7 mouse cellular contexts compared by ENCODE assay signal in genomic region chr12:86911482-86911931, GRCm38 (mm10). TPM values are rescaled to one million over a fixed set of nuclear protein-coding genes. Genes with fewer than 3 reads are reported as not detected.
DNase-seq lines count a peak whose midpoint lies in the region; ATAC-seq and TF ChIP-seq lines count a peak whose summit lies in the region.

No protein-coding gene starts in this region.

- WGBS in hindbrain, embryonic 14.5 days, result 20% methylated on average over 10 of the region's 10 CpGs
- WGBS in midbrain, embryonic 13.5 days, result 27% methylated on average over 10 of the region's 10 CpGs

- peak; percentile 91 for ATAC-seq in hindbrain, embryonic 14.5 days (ENCODE audit: low FRiP score)
- peak; percentile 84 for ATAC-seq in midbrain, embryonic 13.5 days

- peak overlapping the region; percentile 31; the same call in 1 of the 2 replicates for H3K4me2 ChIP-seq in hindbrain, embryonic 14.5 days (replicated peaks)
- peak overlapping the region; percentile 22 for H3K4me2 ChIP-seq in midbrain, embryonic 13.5 days (replicated peaks)

- H3K4me1 ChIP-seq in hindbrain, embryonic 14.5 days (replicated peaks; ENCODE audit: control insufficient read depth, insufficient read depth, low read length), result peaks cover 23% of the 10 kb centered on the region
- H3K4me1 ChIP-seq in midbrain, embryonic 13.5 days (replicated peaks), result peaks cover 45% of the 10 kb centered on the region

- H3K27me3 ChIP-seq in hindbrain, embryonic 14.5 days (ENCODE audit: control insufficient read depth, insufficient read depth, low read length), result 0 out of 2 replicates have a peak, but pooled peaks cover 3% of the 10 kb centered on the region
- peaks cover 16% of the 10 kb centered on the region for H3K27me3 ChIP-seq in midbrain, embryonic 13.5 days

- no peaks in the 10 kb centered on the region for H3K9me3 ChIP-seq in hindbrain, embryonic 14.5 days (ENCODE audit: control insufficient read depth, low read length)
- no peaks in the 10 kb centered on the region for H3K9me3 ChIP-seq in midbrain, embryonic 13.5 days

- H3K27ac ChIP-seq in hindbrain, embryonic 14.5 days, result peak overlapping the region; percentile 93
- peak overlapping the region; percentile 94 for H3K27ac ChIP-seq in midbrain, embryonic 13.5 days
- no peak overlapping the region for H3K27ac ChIP-seq in gastrocnemius, adult 2 months

- peak; percentile 85 for DNase-seq in ES-CJ7 (ENCODE audit: low read depth, low spot score)
- peak; percentile 84 for DNase-seq in R1 (ENCODE audit: low read depth, low spot score)
- DNase-seq in hindbrain, embryonic 14.5 days (ENCODE audit: low spot score), result peak; percentile 86
- no peak for DNase-seq in thymus, postnatal 0 days (ENCODE audit: low spot score)
- DNase-seq in ovary, postnatal 14 days (ENCODE audit: low spot score), result no peak
- DNase-seq in gastrocnemius, adult 2 months, result no peak

- H3K36me3 ChIP-seq in hindbrain, embryonic 14.5 days (replicated peaks; ENCODE audit: control insufficient read depth, insufficient read depth), result no peaks in the 10 kb centered on the region
- H3K36me3 ChIP-seq in midbrain, embryonic 13.5 days, result no peaks in the 10 kb centered on the region

- TF ChIP-seq CTCF in gastrocnemius, adult 2 months (IDR thresholded peaks at IDR 0.05), result no peak

- intact Hi-C loops in gastrocnemius, adult 2 months (cut with DNase I), result no loop called here

- peak overlapping the region; percentile 4 for H3K9ac ChIP-seq in hindbrain, embryonic 14.5 days
- H3K9ac ChIP-seq in midbrain, embryonic 13.5 days (replicated peaks), result no peak overlapping the region; the same call in 1 of the 2 replicates

- H3K4me3 ChIP-seq in hindbrain, embryonic 14.5 days (replicated peaks; ENCODE audit: low read length), result no peak overlapping the region
- H3K4me3 ChIP-seq in midbrain, embryonic 13.5 days (replicated peaks), result no peak overlapping the region
- H3K4me3 ChIP-seq in gastrocnemius, adult 2 months, result no peak overlapping the region

RNA-seq across cellular contexts. Expression of gene Irf2bpl, which starts 26.9 kb away (rescaled TPM):
- 64.5 and 65.5 TPM in 2 replicates for polyA plus RNA-seq in hindbrain, embryonic 14.5 days (2014; fragmentation: Nextera tagmentation; extraction: Ambion mirVana)
- 65.3 and 75.5 TPM in 2 replicates for polyA plus RNA-seq in midbrain, embryonic 13.5 days (2015; fragmentation: Nextera tagmentation; extraction: Ambion mirVana)
- polyA plus RNA-seq in thymus, postnatal 0 days (2015; fragmentation: Nextera tagmentation; extraction: Ambion mirVana), result 13.1 and 15.5 TPM in 2 replicates
- total RNA-seq in gastrocnemius, adult 2 months (2021), result 10 to 100 TPM; 21.5 to 28.2 TPM

RNA-seq across cellular contexts. Expression of gene Cipc, which starts 35.3 kb away (rescaled TPM):
- 46.8 and 52.1 TPM in 2 replicates for polyA plus RNA-seq in hindbrain, embryonic 14.5 days (2014; fragmentation: Nextera tagmentation; extraction: Ambion mirVana)
- 49.8 and 51.2 TPM in 2 replicates for polyA plus RNA-seq in midbrain, embryonic 13.5 days (2015; fragmentation: Nextera tagmentation; extraction: Ambion mirVana)
- 18.8 and 20.1 TPM in 2 replicates for polyA plus RNA-seq in thymus, postnatal 0 days (2015; fragmentation: Nextera tagmentation; extraction: Ambion mirVana)
- total RNA-seq in gastrocnemius, adult 2 months (2021), result 10 to 100 TPM; 32.2 to 33.8 TPM

Comparison
In these comparisons a context has a peak if more than half of its experiments do, and no peak if none do; other contexts are left out.
1. DNase-seq: peak in ES-CJ7 (single experiment), R1 (single experiment) and hindbrain, embryonic 14.5 days (single experiment); none in thymus, postnatal 0 days (single experiment), ovary, postnatal 14 days (single experiment) and gastrocnemius, adult 2 months (single experiment).